In the genomic region with DNA sequence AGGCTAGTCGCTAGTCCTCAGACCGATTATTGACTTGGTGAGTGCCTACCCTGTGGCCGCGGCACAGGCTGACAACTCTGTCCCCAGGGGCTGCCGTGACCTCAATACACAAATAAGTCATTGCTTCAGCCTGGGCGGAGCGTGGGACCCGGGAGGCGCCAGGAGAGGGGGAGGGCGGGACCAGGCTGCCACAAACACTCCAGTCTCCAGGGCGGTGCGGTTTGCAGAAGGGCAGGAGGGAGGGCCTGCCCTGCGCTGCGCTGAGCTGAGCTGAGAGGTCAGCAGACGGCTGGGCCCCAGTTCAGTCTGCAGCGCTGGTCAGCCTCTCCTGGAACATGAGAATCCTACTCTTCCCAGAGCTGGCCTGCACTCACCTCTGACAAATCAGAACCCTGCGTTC, we compare ENCODE assay signal across 8 mouse cellular contexts. TPM values are rescaled to one million over a fixed set of nuclear protein-coding genes. Genes with fewer than 3 reads are reported as not detected.
DNase-seq lines count a peak whose midpoint lies in the region; ATAC-seq lines count a peak whose summit lies in the region.

No protein-coding gene starts in this region.

- no peak overlapping the region for H3K27ac ChIP-seq in forebrain, embryonic 14.5 days (ENCODE audit: low read depth, low read length)
- no peak overlapping the region for H3K27ac ChIP-seq in liver, embryonic 16.5 days (ENCODE audit: low read length)
- H3K27ac ChIP-seq in neural tube, embryonic 13.5 days (replicated peaks) = peak overlapping the region; percentile 76

- H3K9ac ChIP-seq in forebrain, embryonic 14.5 days (ENCODE audit: low read length) = peak overlapping the region; percentile 54; the same call in 1 of the 2 replicates
- 0 out of 2 replicates have a peak overlapping the region, but pooled peaks have one; percentile 14 for H3K9ac ChIP-seq in liver, embryonic 16.5 days (ENCODE audit: low read depth, low read length)
- peak overlapping the region; percentile 60 for H3K9ac ChIP-seq in neural tube, embryonic 13.5 days

- no peaks in the 10 kb centered on the region for H3K4me1 ChIP-seq in forebrain, embryonic 14.5 days (ENCODE audit: control insufficient read depth, insufficient read depth, low read length)
- H3K4me1 ChIP-seq in liver, embryonic 16.5 days (ENCODE audit: control insufficient read depth, low read depth, low read length) = peaks cover 3% of the 10 kb centered on the region; the same call in 1 of the 2 replicates
- H3K4me1 ChIP-seq in neural tube, embryonic 13.5 days (replicated peaks) = peaks cover 22% of the 10 kb centered on the region

- H3K9me3 ChIP-seq in forebrain, embryonic 14.5 days (replicated peaks; ENCODE audit: control insufficient read depth, low read length) = no peaks in the 10 kb centered on the region
- H3K9me3 ChIP-seq in liver, embryonic 16.5 days (replicated peaks; ENCODE audit: control insufficient read depth, low read length) = no peaks in the 10 kb centered on the region
- no peaks in the 10 kb centered on the region for H3K9me3 ChIP-seq in neural tube, embryonic 13.5 days

- H3K36me3 ChIP-seq in forebrain, embryonic 14.5 days (ENCODE audit: control insufficient read depth, insufficient read depth, low read length) = no peaks in the 10 kb centered on the region
- no peaks in the 10 kb centered on the region for H3K36me3 ChIP-seq in liver, embryonic 16.5 days (ENCODE audit: control insufficient read depth, insufficient read depth)
- no peaks in the 10 kb centered on the region for H3K36me3 ChIP-seq in neural tube, embryonic 13.5 days

- peak; percentile 64 for DNase-seq in ES-CJ7 (ENCODE audit: low read depth, low spot score)
- DNase-seq in c-Kit-positive CD71-positive TER-119-positive erythroid progenitor cells, embryonic 14.5 days (ENCODE audit: low spot score) = peak; percentile 12
- DNase-seq in forebrain, embryonic 14.5 days (ENCODE audit: low spot score) = peak; percentile 75
- peak; percentile 93 for DNase-seq in heart, postnatal 10 days
- peak; percentile 40 for DNase-seq in large intestine, adult 2 months (ENCODE audit: low read depth, low spot score)
- DNase-seq in telencephalon, adult 2 months (ENCODE audit: low read depth, low spot score) = peak; percentile 26

- H3K4me2 ChIP-seq in forebrain, embryonic 14.5 days (ENCODE audit: low read length) = peak overlapping the region; percentile 48
- H3K4me2 ChIP-seq in liver, embryonic 16.5 days (ENCODE audit: low read depth, low read length) = peak overlapping the region; percentile 49
- H3K4me2 ChIP-seq in neural tube, embryonic 13.5 days = peak overlapping the region; percentile 56

- H3K27me3 ChIP-seq in forebrain, embryonic 14.5 days (replicated peaks; ENCODE audit: control insufficient read depth, insufficient read depth, low read length) = no peaks in the 10 kb centered on the region
- no peaks in the 10 kb centered on the region for H3K27me3 ChIP-seq in liver, embryonic 16.5 days (ENCODE audit: control insufficient read depth, insufficient read depth, low read depth, low read length)
- no peaks in the 10 kb centered on the region for H3K27me3 ChIP-seq in neural tube, embryonic 13.5 days

- intact Hi-C loops in heart, postnatal 10 days (cut with DNase I) = no loop called here

- WGBS in forebrain, embryonic 14.5 days = 1% methylated on average over 17 of the region's 17 CpGs
- 1% methylated on average over 17 of the region's 17 CpGs for WGBS in large intestine, adult 2 months
- WGBS in liver, embryonic 16.5 days (ENCODE audit: insufficient replicate concordance) = under 1% methylated on average over 17 of the region's 17 CpGs
- WGBS in neural tube, embryonic 13.5 days = under 1% methylated on average over 17 of the region's 17 CpGs

- H3K4me3 ChIP-seq in forebrain, embryonic 14.5 days (ENCODE audit: low read depth, low read length) = no peak overlapping the region
- 0 out of 2 replicates have a peak overlapping the region, but pooled peaks have one; percentile 13 for H3K4me3 ChIP-seq in liver, embryonic 16.5 days (ENCODE audit: low read depth, low read length)
- peak overlapping the region; percentile 20 for H3K4me3 ChIP-seq in neural tube, embryonic 13.5 days

- peak; percentile 89 for ATAC-seq in forebrain, embryonic 14.5 days
- ATAC-seq in liver, embryonic 16.5 days (ENCODE audit: low read depth) = peak; percentile 98
- peak; percentile 91 for ATAC-seq in neural tube, embryonic 13.5 days (ENCODE audit: low read depth)

RNA-seq across cellular contexts. Expression of a gene that starts 57.2 kb away (rescaled TPM):
- polyA plus RNA-seq in forebrain, embryonic 14.5 days (2014; fragmentation: Nextera tagmentation; extraction: Ambion mirVana) = 138 and 177 TPM in 2 replicates
- total RNA-seq in heart, postnatal 10 days (2021) = 10 to 100 TPM; 11.3 to 11.6 TPM
- polyA plus RNA-seq in large intestine, adult 2 months (2012; rRNA removed) = 373 and 445 TPM in 2 replicates
- 3.0 and 4.2 TPM in 2 replicates for polyA plus RNA-seq in liver, embryonic 16.5 days (2015; fragmentation: Nextera tagmentation; extraction: Ambion mirVana)
- polyA plus RNA-seq in neural tube, embryonic 13.5 days (2015; fragmentation: Nextera tagmentation; extraction: Ambion mirVana) = 163 and 189 TPM in 2 replicates

Comparison
In these comparisons a context has a peak if more than half of its experiments do, and no peak if none do; other contexts are left out.
1. DNase-seq: peak in every context shown above with its lines; median percentile 93 in heart, postnatal 10 days; 75 in forebrain, embryonic 14.5 days; 64 in ES-CJ7; 40 in large intestine, adult 2 months; 26 in telencephalon, adult 2 months; 12 in c-Kit-positive CD71-positive TER-119-positive erythroid progenitor cells, embryonic 14.5 days.
2. RNA of a gene that starts 57.2 kb away (polyA plus RNA-seq): 373 to 445 TPM in large intestine, adult 2 months, 163 to 189 TPM in neural tube, embryonic 13.5 days and 138 to 177 TPM in forebrain, embryonic 14.5 days; 3.0 to 4.2 TPM in liver, embryonic 16.5 days; every median in the first group is over 10 times any median in the second.
3. Peak in every context shown above with its lines, with median percentiles within 50 percentile points of each other: ATAC-seq, H3K4me2 ChIP-seq and H3K9ac ChIP-seq.